Mouse (Mus musculus) brain, embryonic 14.5 days (tissue): ENCODE results near the gene Btbd9.

Experiments used
- CTCF ChIP-seq: fragments of 200-500 bp; IDR thresholded peaks from 2 replicates; pipeline ENCODE4 v1.5.1; 2012; ENCODE audit warnings: inconsistent platforms, mild to moderate bottlenecking, moderate library complexity, borderline replicate concordance; ENCODE audit not compliant: insufficient read depth, insufficient read length; ENCODE audit errors: extremely low read depth
- POLR2A ChIP-seq: fragments of 200-500 bp; IDR thresholded peaks from 2 replicates; pipeline ENCODE4 v1.6.1; 2012; ENCODE audit warnings: mild to moderate bottlenecking, inconsistent platforms, borderline replicate concordance; ENCODE audit not compliant: poor library complexity, insufficient read depth, insufficient read length, severe bottlenecking; ENCODE audit errors: extremely low read depth

DNA sequence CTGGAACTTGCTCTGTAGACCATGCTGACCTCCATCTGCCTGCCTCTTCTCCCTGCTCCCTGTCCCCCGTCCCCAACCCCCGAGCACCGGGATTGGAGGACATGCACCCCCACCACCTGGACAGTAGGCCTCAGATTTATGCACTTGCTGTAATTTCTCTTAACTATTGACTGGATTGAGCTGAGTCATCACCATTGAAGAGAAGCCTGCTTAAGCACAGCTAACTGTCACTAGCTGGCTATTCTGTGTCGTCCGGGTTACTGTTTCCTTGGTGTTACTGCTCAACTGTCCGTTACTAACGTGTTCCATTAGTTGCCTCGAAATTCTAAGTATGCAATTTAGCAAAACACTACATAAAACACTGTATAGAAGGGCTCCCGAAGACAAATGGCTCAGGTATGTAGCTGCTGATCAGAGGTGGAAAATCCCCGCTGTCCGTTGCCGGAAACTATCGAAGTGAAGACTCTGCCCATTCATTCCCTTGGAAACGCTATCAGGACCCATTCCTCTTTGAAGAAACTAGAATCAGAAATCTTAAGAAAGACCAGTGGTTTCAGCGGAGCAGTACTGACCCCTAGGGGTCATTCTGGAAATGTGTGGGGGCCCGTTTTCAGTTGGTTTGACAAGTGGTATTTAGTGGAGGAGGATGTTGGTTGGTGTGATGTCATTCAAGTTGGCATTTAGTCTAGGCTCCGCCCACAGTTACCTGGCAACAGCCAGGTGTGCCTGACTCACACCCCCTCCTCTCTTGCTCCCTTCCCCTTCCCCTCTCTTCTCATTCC is 14.3 kb upstream of the Btbd9 start:
- TF ChIP-seq CTCF (peak; percentile 69; the same call in 1 of the 2 replicates), POLR2A (no peak)
